Mouse (Mus musculus): ENCODE measurements at regions not wholly inside any gene's neighbourhood (a gene's known extent, or its start where the extent isn't known, plus 50 kb on each side); places are given as distances from the start of the nearest gene placed in this dataset.

- TF ChIP-seq CTCF (IDR thresholded peaks at IDR 0.05; ENCODE audit: low read depth), result no peak
- no peak for TF ChIP-seq EP300 (IDR thresholded peaks at IDR 0.05; ENCODE audit: low read depth)
These were observed 110.4 kb upstream of the Neil3 start for GRCm38 (mm10) chr8:53749263-53749662.
